Mouse (Mus musculus) ES-Bruce4 (cell line): ENCODE measurements at regions not wholly inside any gene's neighbourhood (a gene's known extent, or its start where the extent isn't known, plus 50 kb on each side); places are given as distances from the start of the nearest gene placed in this dataset.

Experiments used
- EP300 ChIP-seq: IDR thresholded peaks from 2 replicates; pipeline ENCODE4 v1.6.1; 2011; ENCODE audit warnings: low read depth, low read length; ENCODE audit not compliant: insufficient read depth
- POLR2A ChIP-seq: IDR thresholded peaks from one replicate; pipeline ENCODE4 v1.8.1; 2011; ENCODE audit warnings: low read length; ENCODE audit not compliant: insufficient read depth

DNA sequence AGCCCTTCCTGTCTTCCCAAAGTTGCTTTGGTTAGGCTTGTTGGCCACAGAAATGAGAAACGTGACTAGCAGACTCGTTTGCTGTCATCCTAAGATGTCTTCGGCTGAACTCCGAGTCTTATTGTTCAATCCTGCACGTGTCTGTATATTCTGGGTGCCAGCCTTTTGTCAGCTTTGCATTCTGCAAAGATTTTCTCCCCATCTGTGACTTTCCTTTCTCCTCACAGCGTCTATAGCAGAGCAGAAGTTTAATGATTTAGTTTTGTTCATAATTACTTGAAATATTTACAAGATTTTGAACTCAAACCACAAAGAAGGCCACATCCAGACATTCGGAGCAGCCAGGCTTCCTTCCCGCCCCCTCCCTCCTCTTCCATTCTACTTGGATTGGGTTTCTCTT is 152.5 kb downstream of the Kif26a start:
- no peak for TF ChIP-seq EP300
- no peak for TF ChIP-seq POLR2A
